Mouse (Mus musculus) hindbrain, postnatal 0 days (tissue): ENCODE measurements around the gene Gna12. TPM values are rescaled to one million over a fixed set of nuclear protein-coding genes. Genes with fewer than 3 reads are reported as not detected.

Source experiments
- ATAC-seq: fragments of 200-750 bp; cut with Nextera tagmentation; 2 replicates; pipeline ENCODE4 v1.8.0; 2017; ENCODE audit warnings: mild to moderate bottlenecking, moderate TSS enrichment, moderate library complexity
- DNase-seq: peaks from one replicate; pipeline ENCODE4 v3.0.0-alpha.2; 2015; ENCODE audit warnings: low spot score
- H3K27ac ChIP-seq: fragments of 300-500 bp; sonication (generic); 2 replicates; pipeline ENCODE4 v1.5.1; 2014; ENCODE audit warnings: mild to moderate bottlenecking
- H3K27me3 ChIP-seq: fragments of 300-500 bp; sonication (generic); 2 replicates; pipeline ENCODE4 v1.6.1; 2014; ENCODE audit warnings: low read length, mixed read lengths; ENCODE audit not compliant: insufficient read depth
- H3K36me3 ChIP-seq: fragments of 300-500 bp; sonication (generic); 2 replicates; pipeline ENCODE4 v1.6.1; 2014; ENCODE audit warnings: low read length, mixed read lengths; ENCODE audit not compliant: insufficient read depth
- H3K4me1 ChIP-seq: fragments of 300-500 bp; sonication (generic); 2 replicates; pipeline ENCODE4 v1.6.1; 2014; ENCODE audit warnings: antibody characterized with exemption, low read length, mixed read lengths; ENCODE audit not compliant: insufficient read depth
- H3K4me2 ChIP-seq: fragments of 300-500 bp; sonication (generic); 2 replicates; pipeline ENCODE4 v1.6.1; 2014; ENCODE audit warnings: low read depth, mild to moderate bottlenecking, low read length, moderate library complexity, mixed read lengths
- H3K4me3 ChIP-seq: fragments of 300-500 bp; sonication (generic); 2 replicates; pipeline ENCODE4 v1.5.1; 2014; ENCODE audit warnings: low read length
- H3K9ac ChIP-seq: fragments of 300-500 bp; sonication (generic); replicated peaks from 2 replicates; pipeline ENCODE4 v1.6.1; 2014; ENCODE audit warnings: mild to moderate bottlenecking, low read length, moderate library complexity, mixed read lengths
- H3K9me3 ChIP-seq: fragments of 300-500 bp; sonication (generic); 2 replicates; pipeline ENCODE4 v1.6.1; 2016; ENCODE audit warnings: low read length, mixed read lengths
- CTCF ChIP-seq: IDR thresholded peaks from 2 replicates; pipeline ENCODE4 v1.5.1; 2016; ENCODE audit warnings: antibody characterized with exemption, control low read depth, low read depth
- WGBS: fragments of 180-500 bp; shearing (Covaris S2); extraction: QIAGEN DNeasy Blood & Tissue Kit; methylation state at CpG from one replicate; pipeline ENCODE4 v1.1.7; 2014; 5-methylcytosine and 5-hydroxymethylcytosine counted together
- polyA plus RNA-seq: library from polyadenylated mRNA; unstranded; fragments of >200 nt; fragmentation: Nextera tagmentation; extraction: Ambion mirVana; gene quantifications from 2 replicates; pipeline ENCODE4 v1.2.1, GENCODE M21; 2015
- total RNA-seq: library from RNA; depleted of rRNA; stranded (reverse); fragments of >200 nt; gene quantifications from 2 replicates; pipeline ENCODE4 v1.2.3, GENCODE M21; 2014

The Gna12 gene
- total and polyA plus RNA-seq, 2 experiments from 2014 or later: 35.9 to 201 TPM

DNA sequence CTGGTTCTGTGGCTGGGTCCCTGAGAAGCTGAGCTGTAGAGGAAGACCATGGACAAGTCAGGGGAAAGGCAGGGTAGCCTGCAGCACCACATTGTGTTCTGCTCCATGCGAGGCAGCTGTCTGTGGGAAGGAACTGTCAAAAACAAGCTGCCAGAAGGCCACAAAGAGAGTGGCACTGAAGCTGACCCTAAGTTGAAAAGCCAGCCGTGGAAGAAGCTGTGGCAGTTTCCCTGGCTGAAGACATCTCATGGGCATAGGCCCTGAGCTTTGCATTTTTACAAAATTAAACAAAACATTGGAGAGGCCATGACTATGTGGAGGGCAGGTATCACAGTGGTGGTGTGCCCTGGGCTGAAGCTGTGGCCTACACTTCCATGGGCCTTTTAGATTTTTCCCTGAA lies 31.0 kb downstream of the Gna12 start:
- H3K4me3 ChIP-seq: no peak overlapping the region
- 26% methylated on average over 2 of the region's 2 CpGs for WGBS
- H3K4me2 ChIP-seq: no peak overlapping the region
- TF ChIP-seq CTCF: no peak
- no peaks in the 10 kb centered on the region for H3K27me3 ChIP-seq
- no peaks in the 10 kb centered on the region for H3K36me3 ChIP-seq
- no peaks in the 10 kb centered on the region for H3K9me3 ChIP-seq
- H3K4me1 ChIP-seq: peaks cover 15% of the 10 kb centered on the region
- DNase-seq (no peak), ATAC-seq (no peak)
- H3K9ac ChIP-seq: 0 out of 2 replicates have a peak overlapping the region, but pooled peaks have one; percentile 21
- H3K27ac ChIP-seq: 0 out of 2 replicates have a peak overlapping the region, but pooled peaks have one; percentile 20

DNA sequence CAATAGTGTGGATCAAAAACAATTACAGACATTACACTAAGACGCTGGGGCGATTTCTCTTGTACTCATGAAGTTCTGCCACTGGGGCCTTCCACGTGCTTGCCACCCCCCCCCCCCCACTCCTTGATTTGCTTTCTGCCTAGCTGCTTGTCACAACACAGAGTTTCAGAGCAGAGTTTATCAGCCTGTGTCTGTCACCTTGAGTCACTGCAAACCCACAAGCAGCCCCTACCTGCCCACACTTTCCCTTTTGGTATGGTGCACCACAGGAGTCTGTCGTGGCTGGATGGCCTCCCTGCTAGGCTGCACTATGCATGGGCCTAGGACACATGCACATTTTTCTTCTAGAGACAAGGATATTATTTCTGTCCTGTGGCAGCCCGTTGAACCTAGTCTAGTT lies 31.5 kb downstream of the Gna12 start:
- 0 out of 2 replicates have a peak overlapping the region, but pooled peaks have one; percentile 21 for H3K9ac ChIP-seq
- no peaks in the 10 kb centered on the region for H3K27me3 ChIP-seq
- peaks cover 14% of the 10 kb centered on the region for H3K4me1 ChIP-seq
- H3K4me2 ChIP-seq: no peak overlapping the region
- no peaks in the 10 kb centered on the region for H3K9me3 ChIP-seq
- H3K36me3 ChIP-seq: no peaks in the 10 kb centered on the region
- ATAC-seq: no peak
- TF ChIP-seq CTCF: no peak
- H3K4me3 ChIP-seq: no peak overlapping the region
- H3K27ac ChIP-seq: 0 out of 2 replicates have a peak overlapping the region, but pooled peaks have one; percentile 20
- WGBS: 56% methylated on average over 5 of the region's 5 CpGs
- DNase-seq: no peak

DNA sequence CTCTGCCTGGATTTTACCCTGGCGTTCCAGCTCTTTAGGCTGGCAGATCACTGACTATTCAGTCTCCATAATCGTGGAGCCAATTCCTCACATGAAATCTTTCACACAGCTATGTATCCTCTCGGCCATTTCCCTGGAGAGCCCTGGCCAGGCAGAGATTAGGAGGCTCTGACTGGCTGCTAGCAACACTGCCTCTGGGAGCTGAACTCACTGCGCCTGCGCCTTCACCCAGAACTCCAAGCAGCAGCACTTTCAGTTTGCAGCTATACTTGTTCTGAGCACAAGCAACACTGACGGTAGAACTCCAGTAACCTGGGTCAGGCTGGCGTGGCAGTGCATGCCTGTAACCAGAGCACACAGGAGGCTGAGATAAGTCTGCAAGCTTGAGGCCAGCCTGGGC lies 32.1 kb downstream of the Gna12 start:
- H3K4me3 ChIP-seq: no peak overlapping the region
- 65% methylated on average over 7 of the region's 7 CpGs for WGBS
- peak; percentile 51; the same call in 1 of the 2 replicates for ATAC-seq
- DNase-seq: peak; percentile 49
- H3K27ac ChIP-seq: peak overlapping the region; percentile 54
- no peaks in the 10 kb centered on the region for H3K36me3 ChIP-seq
- no peaks in the 10 kb centered on the region for H3K27me3 ChIP-seq
- no peak for TF ChIP-seq CTCF
- peaks cover 14% of the 10 kb centered on the region for H3K4me1 ChIP-seq
- H3K4me2 ChIP-seq: no peak overlapping the region
- no peak overlapping the region for H3K9ac ChIP-seq
- H3K9me3 ChIP-seq: no peaks in the 10 kb centered on the region

DNA sequence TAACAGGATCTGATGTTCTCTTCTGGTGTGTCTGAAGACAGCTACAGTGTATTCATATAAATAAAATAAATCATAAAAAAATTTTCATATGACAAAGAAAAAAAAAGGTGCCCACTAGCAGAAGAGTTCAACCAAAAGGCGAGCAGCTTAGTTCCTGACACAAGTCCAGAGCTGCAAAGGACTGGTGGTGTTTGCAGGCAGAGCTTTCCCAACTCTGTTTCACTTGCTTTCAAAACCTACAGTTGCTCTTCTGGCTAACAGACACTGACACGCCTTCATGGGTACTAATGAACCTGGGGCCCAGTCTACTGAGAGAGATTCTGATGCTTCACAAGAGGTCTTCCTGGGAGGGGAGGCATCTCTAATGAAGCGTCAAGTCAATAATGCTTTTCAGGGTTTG lies 34.2 kb downstream of the Gna12 start:
- Histone ChIP-seq H3K9ac (no peak overlapping the region), H3K4me1 (peaks cover 26% of the 10 kb centered on the region), H3K4me2 (no peak overlapping the region), H3K27ac (peak overlapping the region; percentile 32; the same call in 1 of the 2 replicates), H3K4me3 (no peak overlapping the region), H3K9me3 (no peaks in the 10 kb centered on the region), H3K27me3 (no peaks in the 10 kb centered on the region), H3K36me3 (no peaks in the 10 kb centered on the region)
- TF ChIP-seq CTCF: no peak
- ATAC-seq: no peak
- no peak for DNase-seq
- WGBS: 54% methylated on average over 3 of the region's 3 CpGs

DNA sequence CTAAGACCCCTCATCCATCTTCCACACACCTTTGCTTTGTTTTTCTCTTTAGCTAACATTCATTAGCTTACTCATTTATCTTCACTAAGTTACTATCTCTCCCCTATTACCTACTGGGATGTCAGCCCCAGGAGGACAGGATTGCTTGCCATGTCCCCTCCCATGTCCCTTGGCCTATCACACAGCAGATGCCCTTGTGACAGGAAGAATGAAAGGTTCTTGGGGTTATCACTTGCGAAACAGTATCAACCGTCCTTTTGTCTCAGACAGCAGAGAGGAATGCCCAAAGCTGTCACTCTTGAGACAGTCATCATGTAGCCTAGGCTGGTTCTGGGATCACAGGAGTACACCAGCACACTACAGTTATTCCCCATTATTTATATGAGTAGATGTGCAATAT lies 35.1 kb downstream of the Gna12 start:
- ATAC-seq (no peak), DNase-seq (no peak)
- Histone ChIP-seq H3K4me1 (peaks cover 33% of the 10 kb centered on the region), H3K9me3 (no peaks in the 10 kb centered on the region), H3K4me3 (no peak overlapping the region), H3K27ac (peak overlapping the region; percentile 32; the same call in 1 of the 2 replicates), H3K9ac (no peak overlapping the region), H3K36me3 (no peaks in the 10 kb centered on the region), H3K27me3 (no peaks in the 10 kb centered on the region), H3K4me2 (no peak overlapping the region)
- TF ChIP-seq CTCF: no peak
- 67% methylated on average over 2 of the region's 2 CpGs for WGBS

DNA sequence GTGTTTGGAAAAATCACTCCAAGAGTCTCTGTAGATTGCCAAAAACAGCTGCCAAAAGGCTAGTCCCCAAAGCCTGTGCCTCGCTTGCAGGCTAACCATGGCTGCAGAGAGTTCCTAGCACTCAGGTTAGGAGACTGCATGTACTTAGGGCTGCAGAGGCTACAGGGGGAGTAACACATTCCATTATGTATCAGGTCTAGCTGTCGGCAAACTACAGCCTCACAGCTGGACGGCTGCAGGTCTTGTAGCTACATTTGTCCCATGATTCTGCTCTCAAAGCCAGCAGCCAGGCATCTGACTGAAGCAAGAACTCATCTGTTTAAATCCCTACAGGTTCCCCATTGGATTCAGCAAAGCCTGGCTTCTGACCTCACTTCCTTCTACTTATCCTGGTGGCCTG lies 35.5 kb downstream of the Gna12 start:
- Histone ChIP-seq H3K9ac (no peak overlapping the region), H3K4me2 (no peak overlapping the region), H3K27ac (peak overlapping the region; percentile 32; the same call in 1 of the 2 replicates), H3K9me3 (no peaks in the 10 kb centered on the region), H3K27me3 (no peaks in the 10 kb centered on the region), H3K4me3 (no peak overlapping the region), H3K36me3 (no peaks in the 10 kb centered on the region), H3K4me1 (peaks cover 36% of the 10 kb centered on the region)
- DNase-seq: no peak
- WGBS: 28% methylated on average over 3 of the region's 3 CpGs
- TF ChIP-seq CTCF: no peak
- ATAC-seq: no peak

DNA sequence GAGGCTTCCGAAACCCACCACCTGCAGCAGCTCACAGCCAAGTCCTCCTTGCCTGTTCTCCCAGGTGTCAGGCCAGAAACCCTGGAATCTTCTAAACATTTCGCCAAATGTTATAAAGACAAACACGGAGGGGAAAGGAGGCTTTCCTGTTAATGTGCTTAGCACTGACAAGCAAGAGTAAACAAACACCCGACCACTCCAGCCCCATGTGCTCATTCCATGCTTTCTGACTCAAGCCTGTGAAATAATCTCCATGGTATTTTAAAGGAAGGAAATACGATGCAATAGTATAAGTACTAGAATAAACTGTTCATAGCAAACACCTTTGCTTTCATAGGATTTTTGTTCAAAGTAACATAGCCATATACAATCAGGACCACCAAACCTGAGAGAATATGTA lies 38.0 kb downstream of the Gna12 start:
- DNase-seq: no peak
- Histone ChIP-seq H3K9ac (no peak overlapping the region), H3K4me1 (peaks cover 48% of the 10 kb centered on the region), H3K27me3 (no peaks in the 10 kb centered on the region), H3K36me3 (no peaks in the 10 kb centered on the region), H3K27ac (peak overlapping the region; percentile 88), H3K9me3 (no peaks in the 10 kb centered on the region), H3K4me2 (no peak overlapping the region), H3K4me3 (no peak overlapping the region)
- no peak for ATAC-seq
- TF ChIP-seq CTCF: no peak
- WGBS: 39% methylated on average over 5 of the region's 5 CpGs
